9 mouse cellular contexts compared by ENCODE assay signal in the genomic region with DNA sequence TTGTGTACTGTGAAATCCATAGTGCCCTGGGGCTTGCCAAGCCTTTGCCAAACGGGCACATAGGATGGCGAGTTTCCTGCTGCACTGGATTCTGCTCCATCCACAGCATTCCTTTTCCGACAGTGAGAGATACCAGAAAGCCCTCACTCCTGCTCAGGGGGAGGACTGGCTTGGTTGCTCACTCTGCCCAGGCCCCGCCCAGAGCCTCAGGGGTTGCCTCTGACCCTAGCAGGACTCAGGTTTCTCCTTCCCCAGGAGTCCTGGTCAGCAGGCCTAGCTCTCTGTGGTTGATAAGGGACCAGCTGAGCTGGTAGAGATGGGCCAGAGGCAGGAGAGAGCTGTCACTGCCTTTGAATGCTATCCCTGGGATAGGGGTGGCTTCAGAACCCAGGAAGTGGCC. TPM values are rescaled to one million over a fixed set of nuclear protein-coding genes. Genes with fewer than 3 reads are reported as not detected.
DNase-seq lines count a peak whose midpoint lies in the region; ATAC-seq and TF ChIP-seq lines count a peak whose summit lies in the region.
"Had no signal": no experiment of that assay in that cellular context is flagged by ENCODE, and none has a peak within 500 bp of the region (broad histone marks: within the 10 kb centered on the region; RNA-seq: fewer than 3 reads in every experiment).

No protein-coding gene starts in this region.

- peak overlapping the region; percentile 39; the same call in 1 of the 2 replicates for H3K9ac ChIP-seq in hindbrain, embryonic 13.5 days
- H3K9ac ChIP-seq in hindbrain, embryonic 12.5 days, result no peak overlapping the region

- H3K4me3 ChIP-seq in hindbrain, embryonic 13.5 days, result 0 out of 2 replicates have a peak overlapping the region, but pooled peaks have one; percentile 55
- H3K4me3 ChIP-seq in hindbrain, embryonic 12.5 days, result no peak overlapping the region
- H3K4me3 ChIP-seq in cortical plate, adult 2 months (ENCODE audit: insufficient read depth, low read length), result peak overlapping the region; percentile 72; the same call in 1 of the 2 replicates
- H3K4me3 ChIP-seq in limb, embryonic 10.5 days, result no peak overlapping the region

- H3K4me1 ChIP-seq in hindbrain, embryonic 13.5 days (replicated peaks), result peaks cover 13% of the 10 kb centered on the region
- H3K4me1 ChIP-seq in hindbrain, embryonic 12.5 days, result peaks cover 16% of the 10 kb centered on the region
- H3K4me1 ChIP-seq in cortical plate, adult 2 months (ENCODE audit: control insufficient read depth, insufficient read depth, low read length), result no peaks in the 10 kb centered on the region
- H3K4me1 ChIP-seq in limb, embryonic 10.5 days, result peaks cover 41% of the 10 kb centered on the region

- H3K27me3 ChIP-seq in hindbrain, embryonic 13.5 days, result no peaks in the 10 kb centered on the region
- H3K27me3 ChIP-seq in hindbrain, embryonic 12.5 days, result no peaks in the 10 kb centered on the region
- no peaks in the 10 kb centered on the region for H3K27me3 ChIP-seq in limb, embryonic 10.5 days (ENCODE audit: low read depth, poor library complexity, severe bottlenecking)

- peak overlapping the region; percentile 71 for H3K4me2 ChIP-seq in hindbrain, embryonic 13.5 days
- no peak overlapping the region for H3K4me2 ChIP-seq in hindbrain, embryonic 12.5 days (replicated peaks)

- TF ChIP-seq CTCF in cortical plate, adult 2 months (IDR thresholded peaks at IDR 0.05; ENCODE audit: extremely low read depth, insufficient read depth, low read length), result no peak

- no peak for TF ChIP-seq POLR2A in cortical plate, adult 2 months (IDR thresholded peaks at IDR 0.05; ENCODE audit: extremely low read depth, insufficient read depth, low read length)

- H3K36me3 ChIP-seq in hindbrain, embryonic 13.5 days, result no peaks in the 10 kb centered on the region
- no peaks in the 10 kb centered on the region for H3K36me3 ChIP-seq in hindbrain, embryonic 12.5 days
- peaks cover 7% of the 10 kb centered on the region for H3K36me3 ChIP-seq in limb, embryonic 10.5 days

- peak; percentile 40 for DNase-seq in 416B (ENCODE audit: low read depth)
- no peak for DNase-seq in limb, embryonic 10.5 days (ENCODE audit: low spot score)
- no peak for DNase-seq in urinary bladder, postnatal 4 days (ENCODE audit: low spot score in 2 of 2)
- no peak for DNase-seq in cerebellum, adult 8-10 months

- ATAC-seq in hindbrain, embryonic 13.5 days (ENCODE audit: low FRiP score), result no peak
- no peak for ATAC-seq in hindbrain, embryonic 12.5 days (ENCODE audit: low FRiP score)
- no peak for ATAC-seq in erythroid progenitor cell, adult 5-6 weeks (replicated peaks; ENCODE audit: low FRiP score, poor library complexity, severe bottlenecking)

- 56% methylated on average over 4 of the region's 4 CpGs for WGBS in hindbrain, embryonic 13.5 days
- WGBS in hindbrain, embryonic 12.5 days, result 37% methylated on average over 4 of the region's 4 CpGs
- 27% methylated on average over 4 of the region's 4 CpGs for WGBS in limb, embryonic 10.5 days

- H3K9me3 ChIP-seq in hindbrain, embryonic 13.5 days, result no peaks in the 10 kb centered on the region
- no peaks in the 10 kb centered on the region for H3K9me3 ChIP-seq in hindbrain, embryonic 12.5 days (replicated peaks)
- H3K9me3 ChIP-seq in limb, embryonic 10.5 days (replicated peaks), result no peaks in the 10 kb centered on the region

- H3K27ac ChIP-seq in hindbrain, embryonic 13.5 days, result no peak overlapping the region
- H3K27ac ChIP-seq in hindbrain, embryonic 12.5 days, result no peak overlapping the region
- no peak overlapping the region for H3K27ac ChIP-seq in cortical plate, adult 2 months (ENCODE audit: insufficient read depth, low read length)
- H3K27ac ChIP-seq in limb, embryonic 10.5 days, result peak overlapping the region; percentile 53; the same call in 1 of the 2 replicates

RNA-seq across cellular contexts. Expression of a gene that starts 2.1 kb away (rescaled TPM):
- polyA plus RNA-seq in hindbrain, embryonic 13.5 days (2015; fragmentation: Nextera tagmentation; extraction: Ambion mirVana), result not detected in 2 replicates
- not detected in 2 replicates for polyA plus RNA-seq in hindbrain, embryonic 12.5 days (2016; fragmentation: Nextera tagmentation; extraction: Ambion mirVana)
- polyA plus RNA-seq in cortical plate, adult 2 months (2012; rRNA removed), result not detected in 2 replicates
- polyA plus RNA-seq in limb, embryonic 10.5 days (2016; fragmentation: Nextera tagmentation; extraction: Ambion mirVana), result not detected in 2 replicates
- total RNA-seq in erythroid progenitor cell, adult 5-6 weeks (2015; ENCODE audit: low replicate concordance), result not detected in 2 replicates
- 1.9 TPM in 1 of 2 replicates, not detected in the other for total RNA-seq in erythroid progenitor cell, adult 5-6 weeks (2017; ENCODE audit: low replicate concordance)
- total RNA-seq: common myeloid progenitor, adult 5-6 weeks had no signal

RNA-seq across cellular contexts. Expression of a gene that starts 8.8 kb away (rescaled TPM):
- 72.2 and 78.9 TPM in 2 replicates for polyA plus RNA-seq in hindbrain, embryonic 13.5 days (2015; fragmentation: Nextera tagmentation; extraction: Ambion mirVana)
- polyA plus RNA-seq in hindbrain, embryonic 12.5 days (2016; fragmentation: Nextera tagmentation; extraction: Ambion mirVana), result 61.4 and 72.1 TPM in 2 replicates
- polyA plus RNA-seq in cortical plate, adult 2 months (2012; rRNA removed), result 137 and 145 TPM in 2 replicates
- polyA plus RNA-seq in limb, embryonic 10.5 days (2016; fragmentation: Nextera tagmentation; extraction: Ambion mirVana), result 96.5 and 97.2 TPM in 2 replicates
- 3.8 and 7.2 TPM in 2 replicates for total RNA-seq in erythroid progenitor cell, adult 5-6 weeks (2015; ENCODE audit: low replicate concordance)
- total RNA-seq in erythroid progenitor cell, adult 5-6 weeks (2017; ENCODE audit: low replicate concordance), result 0.77 and 7.2 TPM in 2 replicates

RNA-seq across cellular contexts. Expression of a gene that starts 15.6 kb away (rescaled TPM):
- 6.8 and 7.0 TPM in 2 replicates for polyA plus RNA-seq in hindbrain, embryonic 13.5 days (2015; fragmentation: Nextera tagmentation; extraction: Ambion mirVana)
- 11.7 and 13.1 TPM in 2 replicates for polyA plus RNA-seq in hindbrain, embryonic 12.5 days (2016; fragmentation: Nextera tagmentation; extraction: Ambion mirVana)
- polyA plus RNA-seq in cortical plate, adult 2 months (2012; rRNA removed), result 2.3 TPM in 2 replicates
- 13.2 and 14.5 TPM in 2 replicates for polyA plus RNA-seq in limb, embryonic 10.5 days (2016; fragmentation: Nextera tagmentation; extraction: Ambion mirVana)
- 12.2 and 12.6 TPM in 2 replicates for total RNA-seq in erythroid progenitor cell, adult 5-6 weeks (2015; ENCODE audit: low replicate concordance)
- total RNA-seq in erythroid progenitor cell, adult 5-6 weeks (2017; ENCODE audit: low replicate concordance), result 6.2 and 12.0 TPM in 2 replicates

RNA-seq across cellular contexts. Expression of a gene that starts 39.7 kb away (rescaled TPM):
- 109 and 117 TPM in 2 replicates for polyA plus RNA-seq in hindbrain, embryonic 13.5 days (2015; fragmentation: Nextera tagmentation; extraction: Ambion mirVana)
- 70.1 and 73.7 TPM in 2 replicates for polyA plus RNA-seq in hindbrain, embryonic 12.5 days (2016; fragmentation: Nextera tagmentation; extraction: Ambion mirVana)
- polyA plus RNA-seq in cortical plate, adult 2 months (2012; rRNA removed), result 88.8 and 95.7 TPM in 2 replicates
- polyA plus RNA-seq in limb, embryonic 10.5 days (2016; fragmentation: Nextera tagmentation; extraction: Ambion mirVana), result 31.3 and 43.3 TPM in 2 replicates
- not detected in 2 replicates for total RNA-seq in erythroid progenitor cell, adult 5-6 weeks (2015; ENCODE audit: low replicate concordance)
- not detected in 2 replicates for total RNA-seq in erythroid progenitor cell, adult 5-6 weeks (2017; ENCODE audit: low replicate concordance)

Comparison
In these comparisons a context has a peak if more than half of its experiments do, and no peak if none do; other contexts are left out.
1. H3K4me3 ChIP-seq: peak in hindbrain, embryonic 13.5 days (single experiment) and cortical plate, adult 2 months (single experiment); none in hindbrain, embryonic 12.5 days (single experiment) and limb, embryonic 10.5 days (single experiment).